Mouse (Mus musculus): ENCODE results near the gene Il2rb.

DNA sequence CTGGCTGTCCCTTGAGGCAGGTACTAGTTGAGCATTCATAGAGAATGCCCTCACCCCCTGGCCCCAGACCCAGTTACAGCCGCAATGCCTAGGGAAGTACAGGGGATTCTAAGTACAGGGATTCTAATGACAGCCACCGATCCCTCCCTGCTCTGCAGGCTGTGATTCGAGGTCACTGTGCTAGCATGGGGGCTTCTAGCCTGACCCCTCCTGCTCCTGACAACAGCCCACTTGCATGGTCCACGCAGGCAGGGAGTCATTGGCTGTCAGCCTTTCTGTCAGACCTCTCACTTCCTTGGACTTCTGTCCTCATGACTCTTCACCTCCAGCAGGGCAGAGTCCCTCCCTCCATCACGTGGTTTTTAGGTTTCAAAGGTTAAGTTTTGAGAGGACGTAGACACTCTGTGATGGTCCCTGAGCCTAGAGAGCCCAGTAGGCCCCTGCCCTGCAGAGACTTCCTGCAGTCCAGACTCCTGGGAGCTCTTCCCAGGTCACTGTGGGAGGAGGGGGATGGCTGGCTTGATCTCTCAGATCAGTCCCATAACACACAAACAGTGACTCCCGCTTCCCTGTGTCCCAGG, 63.4 kb downstream of the Il2rb start:
- no peak for TF ChIP-seq CTCF (IDR thresholded peaks at IDR 0.05)
- TF ChIP-seq EP300 (IDR thresholded peaks at IDR 0.05): no peak
